Mouse (Mus musculus) ES-E14 (cell line): ENCODE results near the gene Nmur1. TPM values are rescaled to one million over a fixed set of nuclear protein-coding genes. Genes with fewer than 3 reads are reported as not detected.

Experiments used
- DNase-seq: peaks from one replicate; pipeline ENCODE4 v3.0.0-alpha.2; 2013; ENCODE audit warnings: low read depth, low spot score
- H3K27ac ChIP-seq: 2 replicates; pipeline ENCODE4 v1.5.1; 2012; ENCODE audit warnings: low read depth, mild to moderate bottlenecking, low read length, moderate library complexity, mixed read lengths; ENCODE audit not compliant: poor library complexity, insufficient read depth, severe bottlenecking
- H3K36me3 ChIP-seq: 2 replicates; pipeline ENCODE4 v1.6.1; 2012; ENCODE audit warnings: mild to moderate bottlenecking, low read length, moderate library complexity, mixed read lengths; ENCODE audit not compliant: control insufficient read depth, poor library complexity, insufficient read depth, severe bottlenecking
- H3K4me1 ChIP-seq, 2 experiments: fragments of 150-350 bp in 1 of 2; sonication (generic) in 1 of 2; 2 replicates each; pipeline ENCODE4 v1.6.1; 2012; ENCODE audit warnings: low read length in 2 of 2, mild to moderate bottlenecking in 1 of 2, mixed read lengths in 1 of 2; ENCODE audit not compliant: control insufficient read depth in 2 of 2, insufficient read depth in 2 of 2, poor library complexity in 1 of 2
- H3K4me3 ChIP-seq, 2 experiments: fragments of 150-350 bp in 1 of 2; sonication (generic) in 1 of 2; 2 replicates each; pipeline ENCODE4 v1.5.1; 2012; ENCODE audit warnings: low read length in 2 of 2, low read depth in 1 of 2, mild to moderate bottlenecking in 1 of 2, mixed read lengths in 1 of 2; ENCODE audit not compliant: insufficient read depth in 1 of 2, poor library complexity in 1 of 2, severe bottlenecking in 1 of 2
- H3K9ac ChIP-seq: 2 replicates; pipeline ENCODE4 v1.6.1; 2012; ENCODE audit warnings: low read depth, mild to moderate bottlenecking, low read length, mixed read lengths; ENCODE audit not compliant: poor library complexity, insufficient read depth, severe bottlenecking
- H3K9me3 ChIP-seq: fragments of 150-350 bp; sonication (generic); 2 replicates; pipeline ENCODE4 v1.6.1; 2012; ENCODE audit warnings: low read depth, mild to moderate bottlenecking, low read length; ENCODE audit not compliant: control insufficient read depth, insufficient read depth
- CHD2 ChIP-seq: IDR thresholded peaks from 2 replicates; pipeline ENCODE4 v1.6.1; 2014; ENCODE audit warnings: mild to moderate bottlenecking, low read depth, low read length, inconsistent platforms
- HCFC1 ChIP-seq: IDR thresholded peaks from 2 replicates; pipeline ENCODE4 v1.6.1; 2012; ENCODE audit warnings: low read length, inconsistent platforms, borderline replicate concordance; ENCODE audit not compliant: insufficient read depth
- MAFK ChIP-seq: IDR thresholded peaks from 2 replicates; pipeline ENCODE4 v1.6.1; 2014; ENCODE audit warnings: mild to moderate bottlenecking, low read depth, low read length, inconsistent platforms; ENCODE audit not compliant: insufficient read depth
- ZC3H11A ChIP-seq: IDR thresholded peaks from 2 replicates; pipeline ENCODE4 v1.6.1; 2012; ENCODE audit warnings: low read depth, mild to moderate bottlenecking, inconsistent platforms, low read length, borderline replicate concordance
- ZNF384 ChIP-seq: IDR thresholded peaks from 2 replicates; pipeline ENCODE4 v1.6.1; 2012; ENCODE audit warnings: low read depth, low read length, inconsistent platforms
- in situ Hi-C, 2 experiments: fragments of 600-800 bp; cut with MboI; formaldehyde crosslinking; loops; one replicate each; pipeline ENCODE4 v1.15.1; 2025; ENCODE audit warnings: low sequenced_read_pairs in 2 of 2, inconsistent platforms in 1 of 2; ENCODE audit not compliant: unreplicated experiment in 2 of 2
- total RNA-seq: library from RNA; depleted of rRNA; stranded (reverse); fragments of 300-350 nt; gene quantifications from 2 replicates; pipeline ENCODE4 v1.2.3, GENCODE M21; 2012

Nmur1 gene
- total RNA-seq, 1 experiment = 0.18 TPM

GRCm38 (mm10) chr1:86346851-86347715 is 78.9 kb downstream of the Nmur1 start:
- Histone ChIP-seq H3K27ac (no peak overlapping the region), H3K9ac (no peak overlapping the region), H3K9me3 (no peaks in the 10 kb centered on the region), H3K4me3 (no peak overlapping the region), H3K36me3 (peaks cover 25% of the 10 kb centered on the region), H3K4me1 (no peaks in the 10 kb centered on the region; a peak in 2 of 4 replicates)
- TF ChIP-seq CHD2 (no peak), MAFK (no peak), ZNF384 (no peak), HCFC1 (no peak), ZC3H11A (no peak)
- in situ Hi-C loops = no loop called here
- no peak for DNase-seq

- no peaks in the 10 kb centered on the region for H3K9me3 ChIP-seq
- no peak overlapping the region for H3K9ac ChIP-seq
- peaks cover 14% of the 10 kb centered on the region for H3K36me3 ChIP-seq
- DNase-seq = no peak
- no peak overlapping the region for H3K4me3 ChIP-seq
- no peak overlapping the region for H3K27ac ChIP-seq
- H3K4me1 ChIP-seq = no peaks in the 10 kb centered on the region; a peak in 1 of 4 replicates
- TF ChIP-seq MAFK = no peak
- TF ChIP-seq ZC3H11A = no peak
- no peak for TF ChIP-seq CHD2
- no peak for TF ChIP-seq HCFC1
- no peak for TF ChIP-seq ZNF384
- in situ Hi-C loops = no loop called here
Observed at GRCm38 (mm10) chr1:86345956-86346355, 80.1 kb downstream of the Nmur1 start.

- H3K9ac ChIP-seq = no peak overlapping the region
- no peak overlapping the region for H3K4me3 ChIP-seq
- in situ Hi-C loops = no loop called here
- no peak for DNase-seq
- H3K4me1 ChIP-seq = no peaks in the 10 kb centered on the region; a peak in 1 of 4 replicates
- H3K27ac ChIP-seq = no peak overlapping the region
- no peak for TF ChIP-seq HCFC1
- TF ChIP-seq ZC3H11A = no peak
- no peak for TF ChIP-seq ZNF384
- no peak for TF ChIP-seq MAFK
- no peak for TF ChIP-seq CHD2
- H3K36me3 ChIP-seq = peaks cover 7% of the 10 kb centered on the region; the same call in 1 of the 2 replicates
- H3K9me3 ChIP-seq = no peaks in the 10 kb centered on the region
Observed at GRCm38 (mm10) chr1:86345069-86345468, 81.0 kb downstream of the Nmur1 start.

DNA sequence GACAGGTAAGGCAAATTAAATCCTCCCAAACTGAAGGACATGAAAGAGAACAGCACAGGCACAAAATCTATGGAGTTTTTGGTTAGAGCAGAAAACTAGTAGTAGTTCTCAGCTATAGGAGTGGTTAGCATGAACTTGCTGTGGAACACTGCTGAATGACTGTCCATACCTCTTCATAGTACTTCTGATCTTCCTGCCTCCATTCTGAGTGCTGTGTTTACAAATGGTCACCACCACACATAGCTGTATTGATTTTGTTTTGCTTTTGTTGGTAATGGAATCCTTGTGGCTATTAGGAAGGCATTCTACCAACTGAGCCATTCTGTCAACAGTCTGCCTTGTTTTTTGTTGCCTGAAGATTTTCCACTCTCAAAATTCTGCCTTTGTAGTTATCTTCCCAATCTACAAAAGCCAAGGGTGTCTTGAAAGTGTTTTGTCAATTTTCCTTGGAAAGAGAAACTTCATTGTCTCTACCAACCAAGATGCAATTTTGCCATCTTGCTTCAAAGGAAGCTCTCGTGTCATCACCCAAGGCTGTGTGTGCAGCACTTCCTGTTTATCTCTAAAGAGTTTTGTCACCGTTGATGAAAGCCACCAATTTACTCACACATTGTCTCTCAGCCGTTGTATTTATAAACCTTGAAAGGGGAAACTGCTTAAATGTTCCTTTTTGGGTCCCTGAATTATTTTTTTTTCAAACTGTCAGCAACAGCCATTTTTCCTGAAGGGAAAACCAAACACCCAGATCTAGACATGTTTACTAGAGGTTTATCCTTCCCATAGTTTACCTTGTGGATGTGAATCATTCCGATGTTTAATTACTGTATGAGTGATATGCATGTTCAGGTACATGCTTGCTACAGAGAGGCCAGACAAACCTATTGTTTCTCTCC is 81.8 kb downstream of the Nmur1 start:
- no peaks in the 10 kb centered on the region for H3K9me3 ChIP-seq
- in situ Hi-C loops = no loop called here
- H3K9ac ChIP-seq = no peak overlapping the region
- no peaks in the 10 kb centered on the region; a peak in 1 of 4 replicates for H3K4me1 ChIP-seq
- TF ChIP-seq HCFC1 (no peak), CHD2 (no peak), ZNF384 (no peak), ZC3H11A (no peak), MAFK (no peak)
- peaks cover under 1% of the 10 kb centered on the region; the same call in 1 of the 2 replicates for H3K36me3 ChIP-seq
- no peak for DNase-seq
- H3K27ac ChIP-seq = no peak overlapping the region
- H3K4me3 ChIP-seq = no peak overlapping the region
